Mouse (Mus musculus): ENCODE measurements at regions not wholly inside any gene's neighbourhood (a gene's known extent, or its start where the extent isn't known, plus 50 kb on each side); places are given as distances from the start of the nearest gene placed in this dataset.

- ATAC-seq = no peak
- 80% methylated on average over 19 of the region's 19 CpGs for WGBS
- H3K9me3 ChIP-seq (ENCODE audit: control insufficient read depth, low read length) = no peaks in the 10 kb centered on the region
- H3K9ac ChIP-seq (ENCODE audit: low read depth, low read length) = no peak overlapping the region
- H3K36me3 ChIP-seq (ENCODE audit: control insufficient read depth, insufficient read depth, low read length) = no peaks in the 10 kb centered on the region
- no peak overlapping the region for H3K4me2 ChIP-seq (ENCODE audit: low read depth, low read length)
- no peaks in the 10 kb centered on the region for H3K4me1 ChIP-seq (ENCODE audit: control insufficient read depth, insufficient read depth, low read length)
- H3K27me3 ChIP-seq (replicated peaks; ENCODE audit: control insufficient read depth, insufficient read depth, low read length) = no peaks in the 10 kb centered on the region
- H3K4me3 ChIP-seq (ENCODE audit: low read length) = no peak overlapping the region
- H3K27ac ChIP-seq (ENCODE audit: low read length) = no peak overlapping the region
Observed at GRCm38 (mm10) chr16:5766771-5767421, 118.3 kb upstream of the Rbfox1 start.

DNA sequence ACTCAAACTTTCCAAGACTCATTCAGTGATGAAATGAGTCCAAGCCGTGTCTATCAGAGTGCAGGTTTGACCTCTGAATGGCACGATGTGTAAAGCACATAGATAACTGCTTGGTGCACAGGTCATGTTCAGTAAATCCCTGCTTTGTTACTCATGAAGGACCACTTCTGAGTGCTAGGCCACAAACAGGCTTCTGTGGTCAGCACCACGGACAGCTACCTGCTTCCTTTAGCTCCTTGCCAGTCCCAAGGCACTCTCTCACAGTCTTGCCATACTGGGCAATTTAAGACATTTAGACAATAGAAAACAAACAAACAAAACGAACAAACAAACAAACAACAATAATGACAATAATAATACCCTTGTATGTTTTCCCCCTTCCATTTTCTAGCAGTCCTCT is 120.0 kb upstream of the Rbfox1 start:
- H3K27ac ChIP-seq (ENCODE audit: low read length) = no peak overlapping the region
- H3K27me3 ChIP-seq (replicated peaks; ENCODE audit: control insufficient read depth, insufficient read depth, low read length) = no peaks in the 10 kb centered on the region
- no peak overlapping the region for H3K4me2 ChIP-seq (ENCODE audit: low read depth, low read length)
- 29% methylated on average over 4 of the region's 4 CpGs for WGBS
- ATAC-seq = no peak
- H3K4me1 ChIP-seq (ENCODE audit: control insufficient read depth, insufficient read depth, low read length) = no peaks in the 10 kb centered on the region
- no peaks in the 10 kb centered on the region for H3K36me3 ChIP-seq (ENCODE audit: control insufficient read depth, insufficient read depth, low read length)
- H3K9me3 ChIP-seq (ENCODE audit: control insufficient read depth, low read length) = no peaks in the 10 kb centered on the region
- H3K9ac ChIP-seq (ENCODE audit: low read depth, low read length) = no peak overlapping the region
- H3K4me3 ChIP-seq (ENCODE audit: low read length) = no peak overlapping the region

- H3K4me2 ChIP-seq (ENCODE audit: low read depth, low read length) = no peak overlapping the region
- no peak overlapping the region for H3K27ac ChIP-seq (ENCODE audit: low read length)
- WGBS = 88% methylated on average over 4 of the region's 4 CpGs
- H3K27me3 ChIP-seq (replicated peaks; ENCODE audit: control insufficient read depth, insufficient read depth, low read length) = no peaks in the 10 kb centered on the region
- H3K9ac ChIP-seq (ENCODE audit: low read depth, low read length) = no peak overlapping the region
- no peak for ATAC-seq
- no peaks in the 10 kb centered on the region for H3K36me3 ChIP-seq (ENCODE audit: control insufficient read depth, insufficient read depth, low read length)
- no peaks in the 10 kb centered on the region for H3K4me1 ChIP-seq (ENCODE audit: control insufficient read depth, insufficient read depth, low read length)
- no peak overlapping the region for H3K4me3 ChIP-seq (ENCODE audit: low read length)
- H3K9me3 ChIP-seq (ENCODE audit: control insufficient read depth, low read length) = no peaks in the 10 kb centered on the region
Observed at GRCm38 (mm10) chr16:5760821-5761220, 124.3 kb upstream of the Rbfox1 start.

GRCm38 (mm10) chr16:5759021-5759420 is 126.1 kb upstream of the Rbfox1 start:
- Histone ChIP-seq H3K4me3 (ENCODE audit: low read length) (no peak overlapping the region), H3K9me3 (ENCODE audit: control insufficient read depth, low read length) (no peaks in the 10 kb centered on the region), H3K27ac (ENCODE audit: low read length) (no peak overlapping the region), H3K4me1 (ENCODE audit: control insufficient read depth, insufficient read depth, low read length) (no peaks in the 10 kb centered on the region), H3K4me2 (ENCODE audit: low read depth, low read length) (no peak overlapping the region), H3K27me3 (replicated peaks; ENCODE audit: control insufficient read depth, insufficient read depth, low read length) (no peaks in the 10 kb centered on the region), H3K9ac (ENCODE audit: low read depth, low read length) (no peak overlapping the region), H3K36me3 (ENCODE audit: control insufficient read depth, insufficient read depth, low read length) (no peaks in the 10 kb centered on the region)
- 83% methylated on average over 2 of the region's 2 CpGs for WGBS
- ATAC-seq = no peak

DNA sequence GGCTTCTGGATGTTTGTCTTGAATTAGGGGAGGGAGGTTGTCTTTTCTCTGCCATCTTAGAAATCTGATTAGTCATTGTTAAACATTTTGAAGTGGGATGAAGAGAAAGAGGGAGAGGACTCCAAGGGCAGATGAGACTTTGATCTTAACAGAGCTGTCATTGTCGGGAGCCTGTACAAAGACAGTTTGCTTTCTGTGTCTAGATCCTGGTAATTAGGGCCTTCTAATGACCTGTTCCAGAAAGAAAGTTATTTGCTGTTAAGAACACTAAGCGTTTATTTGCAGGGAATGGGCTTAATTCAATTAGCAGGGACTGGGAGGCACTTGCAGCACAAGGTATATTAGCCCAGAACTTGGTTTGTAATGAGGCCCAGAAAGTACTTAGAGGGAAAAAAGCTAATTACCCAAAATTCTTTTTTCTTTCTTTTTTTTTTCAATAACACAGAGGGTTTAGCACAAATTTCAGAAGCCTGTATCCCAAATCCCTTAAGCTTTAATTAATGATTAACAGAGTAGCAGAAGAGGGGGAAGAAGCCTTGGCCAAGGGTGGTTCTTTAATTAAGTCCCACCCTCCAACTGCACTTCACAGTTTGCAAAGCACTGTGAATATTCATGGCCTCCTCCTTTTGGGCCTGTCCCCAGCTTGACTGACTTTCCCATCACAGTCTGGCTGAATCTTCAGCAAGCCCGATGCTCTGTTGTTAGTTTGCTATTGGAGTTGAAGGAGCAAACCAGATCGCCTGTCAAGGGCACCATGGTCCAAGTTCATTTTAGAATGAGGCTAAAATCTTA is 142.2 kb upstream of the Rbfox1 start:
- H3K4me3 ChIP-seq (ENCODE audit: low read length) = no peak overlapping the region
- no peaks in the 10 kb centered on the region for H3K9me3 ChIP-seq (ENCODE audit: control insufficient read depth, low read length)
- no peaks in the 10 kb centered on the region for H3K36me3 ChIP-seq (ENCODE audit: control insufficient read depth, insufficient read depth, low read length)
- no peaks in the 10 kb centered on the region for H3K27me3 ChIP-seq (replicated peaks; ENCODE audit: control insufficient read depth, insufficient read depth, low read length)
- no peak overlapping the region for H3K4me2 ChIP-seq (ENCODE audit: low read depth, low read length)
- 63% methylated on average over 4 of the region's 4 CpGs for WGBS
- H3K4me1 ChIP-seq (ENCODE audit: control insufficient read depth, insufficient read depth, low read length) = no peaks in the 10 kb centered on the region
- no peak for ATAC-seq
- no peak overlapping the region for H3K27ac ChIP-seq (ENCODE audit: low read length)
- H3K9ac ChIP-seq (ENCODE audit: low read depth, low read length) = no peak overlapping the region

GRCm38 (mm10) chr16:5740776-5741175 is 144.4 kb upstream of the Rbfox1 start:
- 70% methylated on average over 7 of the region's 7 CpGs for whole genome bisulfite sequencing

GRCm38 (mm10) chr16:5733608-5734007 is 151.5 kb upstream of the Rbfox1 start:
- Histone ChIP-seq H3K36me3 (ENCODE audit: control insufficient read depth, insufficient read depth, low read length) (no peaks in the 10 kb centered on the region), H3K4me2 (ENCODE audit: low read depth, low read length) (no peak overlapping the region), H3K27ac (ENCODE audit: low read length) (no peak overlapping the region), H3K4me3 (ENCODE audit: low read length) (no peak overlapping the region), H3K27me3 (replicated peaks; ENCODE audit: control insufficient read depth, insufficient read depth, low read length) (no peaks in the 10 kb centered on the region), H3K9me3 (ENCODE audit: control insufficient read depth, low read length) (no peaks in the 10 kb centered on the region), H3K9ac (ENCODE audit: low read depth, low read length) (no peak overlapping the region), H3K4me1 (ENCODE audit: control insufficient read depth, insufficient read depth, low read length) (no peaks in the 10 kb centered on the region)
- 55% methylated on average over 4 of the region's 4 CpGs for WGBS
- ATAC-seq = no peak

More at GRCm38 (mm10) chr16:5740776-5741175, 144.4 kb upstream of the Rbfox1 start:
- no peak for ATAC-seq
- no peak overlapping the region for H3K4me2 ChIP-seq (ENCODE audit: low read depth, low read length)
- H3K27me3 ChIP-seq (replicated peaks; ENCODE audit: control insufficient read depth, insufficient read depth, low read length) = no peaks in the 10 kb centered on the region
- H3K9me3 ChIP-seq (ENCODE audit: control insufficient read depth, low read length) = no peaks in the 10 kb centered on the region
- no peak overlapping the region for H3K4me3 ChIP-seq (ENCODE audit: low read length)
- H3K27ac ChIP-seq (ENCODE audit: low read length) = no peak overlapping the region
- H3K4me1 ChIP-seq (ENCODE audit: control insufficient read depth, insufficient read depth, low read length) = no peaks in the 10 kb centered on the region
- H3K36me3 ChIP-seq (ENCODE audit: control insufficient read depth, insufficient read depth, low read length) = no peaks in the 10 kb centered on the region
- no peak overlapping the region for H3K9ac ChIP-seq (ENCODE audit: low read depth, low read length)

GRCm38 (mm10) chr16:5722506-5722905 is 162.6 kb upstream of the Rbfox1 start:
- Histone ChIP-seq H3K27ac (ENCODE audit: low read length) (no peak overlapping the region), H3K27me3 (replicated peaks; ENCODE audit: control insufficient read depth, insufficient read depth, low read length) (no peaks in the 10 kb centered on the region), H3K9me3 (ENCODE audit: control insufficient read depth, low read length) (no peaks in the 10 kb centered on the region), H3K4me2 (ENCODE audit: low read depth, low read length) (no peak overlapping the region), H3K36me3 (ENCODE audit: control insufficient read depth, insufficient read depth, low read length) (no peaks in the 10 kb centered on the region), H3K4me1 (ENCODE audit: control insufficient read depth, insufficient read depth, low read length) (no peaks in the 10 kb centered on the region), H3K9ac (ENCODE audit: low read depth, low read length) (no peak overlapping the region), H3K4me3 (ENCODE audit: low read length) (no peak overlapping the region)
- ATAC-seq = no peak

DNA sequence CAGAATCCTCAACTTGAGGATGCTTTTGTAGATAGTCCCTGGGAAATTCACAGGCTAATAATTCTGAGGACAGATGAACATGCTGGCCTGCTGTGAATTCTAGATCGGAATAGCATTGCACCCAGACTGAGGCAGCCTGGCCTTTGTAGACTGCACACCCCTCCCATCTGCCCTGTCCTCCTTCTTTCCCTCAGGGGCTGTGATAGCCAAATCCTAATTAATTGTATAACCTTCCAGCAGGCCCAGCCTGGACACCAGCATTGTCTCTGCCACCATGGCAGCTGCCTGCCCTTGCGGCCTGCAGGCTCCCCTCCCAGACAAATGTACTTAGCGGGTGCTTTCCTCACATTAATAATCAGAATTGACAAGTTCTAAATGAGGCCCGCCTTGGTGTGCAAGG is 171.7 kb upstream of the Rbfox1 start:
- no peaks in the 10 kb centered on the region for H3K4me1 ChIP-seq (ENCODE audit: control insufficient read depth, insufficient read depth, low read length)
- no peaks in the 10 kb centered on the region for H3K36me3 ChIP-seq (ENCODE audit: control insufficient read depth, insufficient read depth, low read length)
- no peak overlapping the region for H3K9ac ChIP-seq (ENCODE audit: low read depth, low read length)
- no peaks in the 10 kb centered on the region for H3K9me3 ChIP-seq (ENCODE audit: control insufficient read depth, low read length)
- no peak for ATAC-seq
- no peak overlapping the region for H3K27ac ChIP-seq (ENCODE audit: low read length)
- no peak overlapping the region for H3K4me2 ChIP-seq (ENCODE audit: low read depth, low read length)
- WGBS = 77% methylated on average over 4 of the region's 4 CpGs
- no peak overlapping the region for H3K4me3 ChIP-seq (ENCODE audit: low read length)
- H3K27me3 ChIP-seq (replicated peaks; ENCODE audit: control insufficient read depth, insufficient read depth, low read length) = no peaks in the 10 kb centered on the region

Measured in intestine, embryonic 16.5 days (tissue).